Mouse (Mus musculus) regulatory T cell (primary cell): ENCODE measurements around the gene Olfr901.
"Not testable (repeated sequence)": the region's sequence is repeated elsewhere in the genome, so short reads cannot be mapped to it uniquely, and the experiment has no call there.

Experiments used
- in situ Hi-C: fragments of 300-600 bp; cut with MboI, MseI; formaldehyde crosslinking; loops from one replicate; pipeline ENCODE4 v1.15.1; 2025; ENCODE audit warnings: high pct_unique_total_duplicates

The Olfr901 gene

DNA sequence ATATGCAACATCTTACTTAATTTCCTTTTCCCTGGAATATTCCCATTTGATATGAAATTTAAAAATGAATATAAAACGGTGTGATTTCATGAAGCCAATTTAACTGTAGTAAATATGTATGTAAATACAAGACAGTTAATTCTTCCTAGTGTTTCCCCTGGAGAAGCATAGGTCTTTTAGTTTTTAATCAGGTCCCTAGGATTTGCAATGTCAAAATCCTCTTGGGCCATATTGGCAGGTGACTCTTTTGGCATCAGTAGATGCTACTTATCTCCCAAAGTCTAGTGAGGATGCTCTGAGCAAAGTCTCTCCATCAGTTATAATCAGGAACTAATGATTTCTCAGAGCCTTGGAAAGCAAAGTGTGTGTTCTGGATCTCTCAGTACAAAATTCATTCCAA is at the start of gene Olfr901:
Gene Olfr901, plus strand, starts transcription at position 301 of the 400 bp plus-strand sequence.
- in situ Hi-C loops, result no loop called here

DNA sequence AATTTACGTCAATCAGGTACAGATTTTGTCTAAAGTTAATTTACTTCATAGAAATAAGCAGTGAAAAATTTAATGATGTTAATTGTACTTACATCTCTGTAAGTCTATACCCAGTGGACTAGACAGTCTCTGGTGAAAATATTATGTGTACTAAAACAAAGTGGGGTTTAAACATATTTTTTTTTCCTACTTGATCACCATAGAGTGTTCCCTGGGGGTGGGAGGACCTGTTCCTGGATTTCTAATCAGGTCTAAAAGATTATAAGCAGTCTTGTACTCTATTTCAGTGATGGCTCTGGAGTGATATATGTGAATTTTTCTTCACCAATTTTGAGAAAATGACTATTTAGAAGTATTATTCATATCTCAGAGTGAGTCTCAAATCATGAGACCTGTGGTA is 27.9 kb upstream of the Olfr901 start, which contains the start of gene Olfr147:
Gene Olfr147, plus strand, starts transcription at position 301 of the 400 bp plus-strand sequence.
- in situ Hi-C loops, result no loop called here

DNA sequence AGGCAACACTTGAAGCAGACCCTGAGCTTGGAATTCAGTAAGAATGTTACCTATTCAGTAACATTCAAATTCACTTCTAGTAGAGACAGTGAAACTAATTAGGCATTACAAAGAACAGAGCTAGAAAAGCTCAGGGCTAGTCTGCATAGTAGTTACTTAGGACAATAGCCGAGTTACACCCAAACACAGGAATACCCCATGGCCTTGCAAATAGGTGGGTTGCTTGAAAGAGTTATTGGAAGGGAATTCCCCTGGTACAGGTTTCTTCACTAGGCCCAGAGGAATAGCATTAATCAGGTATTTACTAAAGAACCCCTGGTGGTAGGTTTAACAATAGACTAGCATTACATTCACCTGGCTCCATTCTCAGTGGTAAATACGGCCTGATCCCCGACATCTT is 21.8 kb upstream of the Olfr901 start:
- in situ Hi-C loops, result not testable (repeated sequence)

DNA sequence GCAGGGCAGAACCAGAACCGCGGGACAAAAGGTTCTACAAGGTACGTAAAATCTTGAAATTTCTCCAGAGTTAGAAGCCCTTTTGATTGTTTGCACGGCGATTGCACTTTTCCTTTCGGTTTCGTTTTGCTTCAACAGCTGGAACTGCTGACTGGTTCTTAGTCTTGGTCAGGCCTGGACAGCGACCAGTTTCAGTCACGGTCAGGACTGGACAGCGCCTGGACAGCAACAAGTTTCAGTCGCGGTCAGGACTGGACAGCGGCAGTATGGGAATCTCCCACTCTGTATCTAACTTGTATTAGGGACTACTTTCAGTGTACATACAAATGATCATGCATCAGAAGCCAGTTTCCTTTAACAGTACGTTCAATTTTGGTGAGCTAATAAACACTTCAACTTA is 15.8 kb upstream of the Olfr901 start:
- in situ Hi-C loops, result not testable (repeated sequence)

DNA sequence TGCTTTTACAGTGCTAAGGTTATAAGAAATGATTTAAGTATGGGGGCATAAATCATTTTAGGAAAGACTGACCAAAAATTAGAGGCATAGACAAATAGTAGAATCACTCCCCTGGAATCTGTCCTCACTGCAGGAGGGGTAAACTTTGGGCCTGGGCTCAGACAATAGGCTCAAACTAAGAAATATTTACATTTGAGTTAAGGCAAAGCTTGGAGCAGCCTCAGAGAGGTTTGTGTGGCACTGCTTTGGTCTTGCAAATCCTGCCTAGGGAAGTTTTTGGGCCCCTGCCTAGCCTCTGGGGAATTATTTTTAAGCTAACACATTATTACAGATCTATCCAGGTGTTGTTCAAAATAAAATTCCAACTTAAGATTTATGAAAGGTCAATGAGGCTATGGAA is 5.5 kb upstream of the Olfr901 start:
- in situ Hi-C loops, result no loop called here

DNA sequence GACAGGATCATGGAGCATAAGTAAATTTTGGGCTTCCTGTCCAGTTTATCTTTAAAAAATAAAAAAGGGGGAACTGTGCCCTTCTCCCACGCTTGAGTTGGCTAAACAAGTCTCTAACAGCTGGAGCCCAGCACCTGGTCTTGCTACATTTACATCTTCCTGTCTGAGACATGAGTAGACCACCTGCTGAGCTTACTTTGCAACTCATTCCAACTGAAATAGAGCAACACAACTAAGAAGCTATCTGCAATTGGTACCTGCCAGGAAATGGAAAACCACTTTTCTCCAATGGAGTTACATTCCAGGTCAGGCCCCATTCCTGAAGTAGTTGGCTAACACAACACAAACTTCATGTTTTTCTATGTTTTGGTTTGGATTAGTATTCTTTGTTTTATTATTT is 2.2 kb upstream of the Olfr901 start:
- in situ Hi-C loops, result no loop called here

DNA sequence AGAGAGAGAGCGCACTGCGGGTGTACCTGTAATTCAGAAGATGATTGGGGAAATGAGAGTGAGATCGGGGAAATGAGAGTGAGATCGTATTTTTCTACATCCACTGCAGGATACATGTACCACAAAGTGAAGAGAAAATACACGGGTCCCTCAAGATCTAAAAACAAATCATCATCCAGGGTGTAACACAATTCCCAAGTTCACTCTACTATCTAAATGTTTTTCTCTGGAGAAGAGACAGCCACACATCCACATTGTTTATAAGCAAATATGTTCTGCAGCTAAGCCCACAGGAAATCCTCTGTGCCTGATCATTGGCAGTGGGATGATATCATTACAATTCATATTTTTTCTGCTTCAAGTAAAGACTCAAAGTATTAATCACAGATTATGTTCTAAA is 18.1 kb downstream of the Olfr901 start, which contains the start of gene Olfr902:
Gene Olfr902, plus strand, starts transcription at position 301 of the 400 bp plus-strand sequence.
- in situ Hi-C loops, result no loop called here

DNA sequence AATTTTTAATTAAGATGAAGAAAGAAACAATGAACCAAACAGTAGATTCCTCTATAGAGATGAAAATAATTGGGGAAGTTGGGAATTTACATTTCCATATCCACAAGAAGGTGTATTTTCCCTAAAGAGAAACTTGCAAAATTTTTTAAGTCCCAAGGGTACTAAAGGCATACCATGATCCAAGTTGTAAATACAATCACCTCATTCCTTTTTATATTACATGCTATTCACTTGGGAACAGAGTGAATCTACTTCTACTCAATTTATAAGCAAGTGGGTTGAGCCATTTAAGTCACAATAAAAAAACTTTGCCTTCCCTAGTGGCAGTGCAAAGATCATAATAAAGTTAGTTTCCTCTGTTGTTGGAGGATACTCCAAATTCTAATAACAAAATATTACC is 33.6 kb downstream of the Olfr901 start, which contains the start of gene Olfr904:
Gene Olfr904, plus strand, starts transcription at position 301 of the 400 bp plus-strand sequence.
- in situ Hi-C loops, result loop anchor here (25.0 kb wide), 1 partner anchor 549 kb away; the partner anchor contains the start of gene Olfr146

DNA sequence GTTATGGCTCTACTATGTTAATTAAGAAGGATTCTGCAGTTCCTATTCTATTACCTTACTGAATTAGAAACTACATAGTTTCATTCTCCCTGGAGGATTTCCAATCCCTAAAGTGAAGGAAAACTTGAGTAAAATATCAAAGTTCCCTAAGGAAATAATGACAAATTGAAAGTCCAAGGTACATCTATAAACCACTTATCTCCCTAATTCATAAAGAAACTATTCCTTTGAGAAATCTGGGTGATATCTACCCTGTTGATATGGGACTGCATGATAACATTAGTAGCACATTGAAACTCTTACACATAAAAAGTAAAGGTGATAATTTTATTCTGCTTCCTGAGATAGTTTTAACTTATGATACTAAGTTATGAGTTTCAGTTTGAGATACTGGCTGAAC is 41.6 kb downstream of the Olfr901 start, which contains the start of gene Olfr905:
Gene Olfr905, plus strand, starts transcription at position 301 of the 400 bp plus-strand sequence.
- in situ Hi-C loops, result loop anchor here (25.0 kb wide), 1 partner anchor 541 kb away; the partner anchor contains the start of gene Olfr146
